11 mouse cellular contexts compared by ENCODE assay signal in the genomic region with DNA sequence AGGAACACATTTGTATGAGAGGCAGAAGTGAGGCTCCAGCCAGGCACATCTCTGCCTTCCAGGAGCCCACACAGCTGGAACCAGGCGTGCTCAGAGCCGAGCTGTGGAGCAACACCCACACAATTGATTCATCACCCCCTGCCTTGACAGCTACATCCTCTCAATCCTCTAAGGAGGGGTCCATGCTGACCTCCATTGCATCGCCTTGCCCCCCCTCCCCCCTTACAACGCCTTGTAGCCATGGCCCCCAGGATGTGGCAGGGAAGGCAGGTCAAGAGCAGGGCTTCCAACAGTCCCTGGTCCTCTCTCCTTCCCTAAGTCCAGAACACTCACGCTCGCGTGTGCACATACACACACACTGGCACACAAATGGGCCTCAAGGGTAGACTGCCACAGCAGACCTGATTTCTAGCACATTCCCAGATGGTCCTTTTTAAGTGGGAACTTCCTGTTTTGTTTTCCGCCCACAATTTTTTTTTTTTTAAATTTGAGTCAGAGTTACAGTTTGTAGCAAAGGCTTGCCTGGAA. TPM values are rescaled to one million over a fixed set of nuclear protein-coding genes. Genes with fewer than 3 reads are reported as not detected.
A peak's percentile ranks its signal among the peaks of the same experiment; 100 is the strongest.
DNase-seq lines count a peak whose midpoint lies in the region; ATAC-seq and TF ChIP-seq lines count a peak whose summit lies in the region.
"Had no signal": no experiment of that assay in that cellular context is flagged by ENCODE, and none has a peak within 500 bp of the region (broad histone marks: within the 10 kb centered on the region; RNA-seq: fewer than 3 reads in every experiment).

No protein-coding gene starts in this region.

- H3K27ac ChIP-seq in forebrain, embryonic 10.5 days, result peak overlapping the region; percentile 31; the same call in 1 of the 2 replicates
- H3K27ac ChIP-seq in forebrain, embryonic 14.5 days (ENCODE audit: low read depth, low read length), result no peak overlapping the region
- H3K27ac ChIP-seq in midbrain, embryonic 10.5 days (replicated peaks), result peak overlapping the region; percentile 49; the same call in 1 of the 2 replicates
- no peak overlapping the region for H3K27ac ChIP-seq in midbrain, embryonic 15.5 days
- peak overlapping the region; percentile 73 for H3K27ac ChIP-seq in intestine, postnatal 0 days (ENCODE audit: low read depth, low read length)
- peak overlapping the region; percentile 83 for H3K27ac ChIP-seq in stomach, embryonic 16.5 days (ENCODE audit: low read length)

- no peak overlapping the region for H3K4me2 ChIP-seq in forebrain, embryonic 14.5 days (ENCODE audit: low read length)
- no peak overlapping the region for H3K4me2 ChIP-seq in midbrain, embryonic 15.5 days
- no peak overlapping the region for H3K4me2 ChIP-seq in intestine, postnatal 0 days (replicated peaks; ENCODE audit: low read depth)
- H3K4me2 ChIP-seq in stomach, embryonic 16.5 days (ENCODE audit: low read depth, low read length), result no peak overlapping the region

- TF ChIP-seq CTCF in intestine, postnatal 0 days (IDR thresholded peaks at IDR 0.05; ENCODE audit: low read depth), result no peak

- DNase-seq in forebrain, embryonic 10.5 days (ENCODE audit: extremely low spot score, low spot score), result no peak
- DNase-seq in forebrain, embryonic 14.5 days (ENCODE audit: low spot score), result no peak
- DNase-seq in midbrain, embryonic 10.5 days (ENCODE audit: low spot score), result no peak
- DNase-seq in gastrocnemius, adult 18-20 months (ENCODE audit: low spot score), result no peak
- no peak for DNase-seq in testis, postnatal 10 days (ENCODE audit: low spot score)
- DNase-seq: adrenal gland, adult 2 months; B cell, adult 2 months had no signal

- H3K36me3 ChIP-seq in forebrain, embryonic 10.5 days (replicated peaks), result no peaks in the 10 kb centered on the region
- no peaks in the 10 kb centered on the region for H3K36me3 ChIP-seq in forebrain, embryonic 14.5 days (ENCODE audit: control insufficient read depth, insufficient read depth, low read length)
- no peaks in the 10 kb centered on the region for H3K36me3 ChIP-seq in midbrain, embryonic 10.5 days
- H3K36me3 ChIP-seq in midbrain, embryonic 15.5 days (replicated peaks), result no peaks in the 10 kb centered on the region
- no peaks in the 10 kb centered on the region for H3K36me3 ChIP-seq in intestine, postnatal 0 days (ENCODE audit: control insufficient read depth, insufficient read depth)
- H3K36me3 ChIP-seq in stomach, embryonic 16.5 days (ENCODE audit: control insufficient read depth, insufficient read depth, low read length), result no peaks in the 10 kb centered on the region

- H3K9me3 ChIP-seq in forebrain, embryonic 10.5 days, result peaks cover 5% of the 10 kb centered on the region; the same call in 1 of the 2 replicates
- H3K9me3 ChIP-seq in forebrain, embryonic 14.5 days (replicated peaks; ENCODE audit: control insufficient read depth, low read length), result 0 out of 2 replicates have a peak, but pooled peaks cover 3% of the 10 kb centered on the region
- 0 out of 2 replicates have a peak, but pooled peaks cover 2% of the 10 kb centered on the region for H3K9me3 ChIP-seq in midbrain, embryonic 10.5 days (replicated peaks)
- H3K9me3 ChIP-seq in midbrain, embryonic 15.5 days, result no peaks in the 10 kb centered on the region
- H3K9me3 ChIP-seq in intestine, postnatal 0 days (ENCODE audit: control insufficient read depth), result no peaks in the 10 kb centered on the region
- no peaks in the 10 kb centered on the region for H3K9me3 ChIP-seq in stomach, embryonic 16.5 days (replicated peaks; ENCODE audit: control insufficient read depth, low read length)

- H3K4me3 ChIP-seq in forebrain, embryonic 10.5 days, result no peak overlapping the region
- no peak overlapping the region for H3K4me3 ChIP-seq in forebrain, embryonic 14.5 days (ENCODE audit: low read depth, low read length)
- H3K4me3 ChIP-seq in midbrain, embryonic 10.5 days, result no peak overlapping the region
- H3K4me3 ChIP-seq in midbrain, embryonic 15.5 days, result no peak overlapping the region
- no peak overlapping the region for H3K4me3 ChIP-seq in intestine, postnatal 0 days (ENCODE audit: low read depth, low read length)
- H3K4me3 ChIP-seq in stomach, embryonic 16.5 days (replicated peaks; ENCODE audit: low read length), result no peak overlapping the region

- H3K27me3 ChIP-seq in forebrain, embryonic 10.5 days (ENCODE audit: poor library complexity, severe bottlenecking), result peaks cover 15% of the 10 kb centered on the region
- H3K27me3 ChIP-seq in forebrain, embryonic 14.5 days (replicated peaks; ENCODE audit: control insufficient read depth, insufficient read depth, low read length), result no peaks in the 10 kb centered on the region
- peaks cover 9% of the 10 kb centered on the region for H3K27me3 ChIP-seq in midbrain, embryonic 10.5 days (ENCODE audit: low read depth, poor library complexity, severe bottlenecking)
- H3K27me3 ChIP-seq in midbrain, embryonic 15.5 days (replicated peaks), result no peaks in the 10 kb centered on the region
- no peaks in the 10 kb centered on the region for H3K27me3 ChIP-seq in intestine, postnatal 0 days (replicated peaks; ENCODE audit: control insufficient read depth, insufficient read depth, low read length)
- no peaks in the 10 kb centered on the region for H3K27me3 ChIP-seq in stomach, embryonic 16.5 days (ENCODE audit: control insufficient read depth, insufficient read depth, low read length)

- peaks cover 29% of the 10 kb centered on the region for H3K4me1 ChIP-seq in forebrain, embryonic 10.5 days
- no peaks in the 10 kb centered on the region for H3K4me1 ChIP-seq in forebrain, embryonic 14.5 days (ENCODE audit: control insufficient read depth, insufficient read depth, low read length)
- peaks cover 31% of the 10 kb centered on the region for H3K4me1 ChIP-seq in midbrain, embryonic 10.5 days
- peaks cover 13% of the 10 kb centered on the region for H3K4me1 ChIP-seq in midbrain, embryonic 15.5 days
- H3K4me1 ChIP-seq in intestine, postnatal 0 days (replicated peaks; ENCODE audit: control insufficient read depth, insufficient read depth, low read length), result no peaks in the 10 kb centered on the region
- H3K4me1 ChIP-seq in stomach, embryonic 16.5 days (ENCODE audit: control insufficient read depth, insufficient read depth, low read length), result peaks cover 3% of the 10 kb centered on the region

- no peak overlapping the region for H3K9ac ChIP-seq in forebrain, embryonic 14.5 days (ENCODE audit: low read length)
- no peak overlapping the region for H3K9ac ChIP-seq in midbrain, embryonic 15.5 days
- no peak overlapping the region for H3K9ac ChIP-seq in intestine, postnatal 0 days (ENCODE audit: low read depth, low read length)
- no peak overlapping the region for H3K9ac ChIP-seq in stomach, embryonic 16.5 days (ENCODE audit: low read length)

- ATAC-seq in forebrain, embryonic 14.5 days, result no peak
- ATAC-seq in midbrain, embryonic 15.5 days (replicated peaks), result no peak
- no peak for ATAC-seq in intestine, postnatal 0 days
- peak; percentile 41; the same call in 1 of the 2 replicates for ATAC-seq in stomach, embryonic 16.5 days (ENCODE audit: insufficient read depth, low FRiP score)
- ATAC-seq: forebrain, embryonic 16.5 days had no signal

- 77% methylated on average over 8 of the region's 8 CpGs for WGBS in forebrain, embryonic 10.5 days
- WGBS in forebrain, embryonic 14.5 days, result 59% methylated on average over 8 of the region's 8 CpGs
- 71% methylated on average over 8 of the region's 8 CpGs for WGBS in midbrain, embryonic 10.5 days
- whole genome bisulfite sequencing in midbrain, embryonic 15.5 days, result 67% methylated on average over 8 of the region's 8 CpGs
- WGBS in intestine, postnatal 0 days, result 52% methylated on average over 8 of the region's 8 CpGs
- 40% methylated on average over 8 of the region's 8 CpGs for WGBS in stomach, embryonic 16.5 days

RNA-seq across cellular contexts. Expression of a gene that starts 9.1 kb away (rescaled TPM):
- 0.10 TPM in 1 of 2 replicates, not detected in the other for polyA plus RNA-seq in forebrain, embryonic 10.5 days (2016; fragmentation: Nextera tagmentation; extraction: Ambion mirVana)
- polyA plus RNA-seq in forebrain, embryonic 14.5 days (2014; fragmentation: Nextera tagmentation; extraction: Ambion mirVana), result 0.10 TPM in 1 of 2 replicates, not detected in the other
- polyA plus RNA-seq in midbrain, embryonic 10.5 days (2016; fragmentation: Nextera tagmentation; extraction: Ambion mirVana), result 0.09 TPM in 2 replicates
- polyA plus RNA-seq in midbrain, embryonic 15.5 days (2015; fragmentation: Nextera tagmentation; extraction: Ambion mirVana), result 0.64 and 0.98 TPM in 2 replicates
- 0.13 and 0.25 TPM in 2 replicates for polyA plus RNA-seq in intestine, postnatal 0 days (2015; fragmentation: Nextera tagmentation; extraction: Ambion mirVana)
- polyA plus RNA-seq in stomach, embryonic 16.5 days (2015; fragmentation: Nextera tagmentation; extraction: Ambion mirVana), result 0.10 TPM in 1 of 2 replicates, not detected in the other
- total RNA-seq in gastrocnemius, adult 18-20 months (2021), result not detected
- total RNA-seq: adrenal gland, adult 2 months had no signal

RNA-seq across cellular contexts. Expression of a gene that starts 12.1 kb away (rescaled TPM):
- 440 and 447 TPM in 2 replicates for polyA plus RNA-seq in forebrain, embryonic 10.5 days (2016; fragmentation: Nextera tagmentation; extraction: Ambion mirVana)
- 240 and 256 TPM in 2 replicates for polyA plus RNA-seq in forebrain, embryonic 14.5 days (2014; fragmentation: Nextera tagmentation; extraction: Ambion mirVana)
- polyA plus RNA-seq in midbrain, embryonic 10.5 days (2016; fragmentation: Nextera tagmentation; extraction: Ambion mirVana), result 381 and 432 TPM in 2 replicates
- 191 and 194 TPM in 2 replicates for polyA plus RNA-seq in midbrain, embryonic 15.5 days (2015; fragmentation: Nextera tagmentation; extraction: Ambion mirVana)
- 88.6 and 93.2 TPM in 2 replicates for polyA plus RNA-seq in intestine, postnatal 0 days (2015; fragmentation: Nextera tagmentation; extraction: Ambion mirVana)
- polyA plus RNA-seq in stomach, embryonic 16.5 days (2015; fragmentation: Nextera tagmentation; extraction: Ambion mirVana), result 197 and 214 TPM in 2 replicates
- 10 to 100 TPM; 17.6 to 18.9 TPM for total RNA-seq in gastrocnemius, adult 18-20 months (2021)

RNA-seq across cellular contexts. Expression of a gene that starts 16.8 kb away (rescaled TPM):
- 4.2 and 4.5 TPM in 2 replicates for polyA plus RNA-seq in forebrain, embryonic 10.5 days (2016; fragmentation: Nextera tagmentation; extraction: Ambion mirVana)
- 11.1 and 15.6 TPM in 2 replicates for polyA plus RNA-seq in forebrain, embryonic 14.5 days (2014; fragmentation: Nextera tagmentation; extraction: Ambion mirVana)
- 4.6 and 6.2 TPM in 2 replicates for polyA plus RNA-seq in midbrain, embryonic 10.5 days (2016; fragmentation: Nextera tagmentation; extraction: Ambion mirVana)
- 16.1 and 16.9 TPM in 2 replicates for polyA plus RNA-seq in midbrain, embryonic 15.5 days (2015; fragmentation: Nextera tagmentation; extraction: Ambion mirVana)
- polyA plus RNA-seq in intestine, postnatal 0 days (2015; fragmentation: Nextera tagmentation; extraction: Ambion mirVana), result 2.6 and 3.1 TPM in 2 replicates
- polyA plus RNA-seq in stomach, embryonic 16.5 days (2015; fragmentation: Nextera tagmentation; extraction: Ambion mirVana), result 2.9 and 3.5 TPM in 2 replicates
- 1 to 10 TPM; 1.7 to 3.0 TPM for total RNA-seq in gastrocnemius, adult 18-20 months (2021)

RNA-seq across cellular contexts. Expression of a gene that starts 45.8 kb away (rescaled TPM):
- polyA plus RNA-seq in forebrain, embryonic 10.5 days (2016; fragmentation: Nextera tagmentation; extraction: Ambion mirVana), result 2.8 and 4.2 TPM in 2 replicates
- polyA plus RNA-seq in forebrain, embryonic 14.5 days (2014; fragmentation: Nextera tagmentation; extraction: Ambion mirVana), result 0.99 and 1.6 TPM in 2 replicates
- polyA plus RNA-seq in midbrain, embryonic 10.5 days (2016; fragmentation: Nextera tagmentation; extraction: Ambion mirVana), result 3.6 and 4.6 TPM in 2 replicates
- 3.0 and 3.5 TPM in 2 replicates for polyA plus RNA-seq in midbrain, embryonic 15.5 days (2015; fragmentation: Nextera tagmentation; extraction: Ambion mirVana)
- polyA plus RNA-seq in intestine, postnatal 0 days (2015; fragmentation: Nextera tagmentation; extraction: Ambion mirVana), result 1.3 and 1.4 TPM in 2 replicates
- 3.4 and 3.5 TPM in 2 replicates for polyA plus RNA-seq in stomach, embryonic 16.5 days (2015; fragmentation: Nextera tagmentation; extraction: Ambion mirVana)
- total RNA-seq in gastrocnemius, adult 18-20 months (2021), result under 1 TPM; 0.57 to 0.83 TPM

Comparison
In these comparisons a context has a peak if more than half of its experiments do, and no peak if none do; other contexts are left out.
1. H3K27ac ChIP-seq: peak in forebrain, embryonic 10.5 days (single experiment), midbrain, embryonic 10.5 days (single experiment), intestine, postnatal 0 days (single experiment) and stomach, embryonic 16.5 days (single experiment); none in forebrain, embryonic 14.5 days (single experiment) and midbrain, embryonic 15.5 days (single experiment).